Mouse (Mus musculus) kidney, postnatal 4 days (tissue): ENCODE results near the gene Srsx.
"Not testable (repeated sequence)": the region's sequence is repeated elsewhere in the genome, so short reads cannot be mapped to it uniquely, and the experiment has no call there.

ENCODE experiments used
- DNase-seq, 2 experiments: peaks; one replicate each; pipeline ENCODE4 v3.0.0; 2021; ENCODE audit warnings: mixed read lengths in 2 of 2

The Srsx gene

GRCm38 (mm10) chrX:123222381-123222780 is at the start of gene Srsx:
Gene Srsx (minus strand): TSS chrX:123222481.
- not testable (repeated sequence) for DNase-seq

- not testable (repeated sequence) for DNase-seq
Measured at GRCm38 (mm10) chrX:123246807-123247206, 24.5 kb upstream of the Srsx start, which contains the start of gene Gm17577. Gene Gm17577 (minus strand): TSS chrX:123246907.
